Mouse (Mus musculus) ES-Bruce4 (cell line): ENCODE measurements at regions not wholly inside any gene's neighbourhood (a gene's known extent, or its start where the extent isn't known, plus 50 kb on each side); places are given as distances from the start of the nearest gene placed in this dataset.

Experiments used
- H3K27ac ChIP-seq: 2 replicates; pipeline ENCODE4 v1.5.1; 2012; ENCODE audit warnings: low read length, inconsistent platforms; ENCODE audit not compliant: insufficient read depth
- H3K27me3 ChIP-seq: 2 replicates; pipeline ENCODE4 v1.6.1; 2012; ENCODE audit warnings: mild to moderate bottlenecking, low read length, inconsistent platforms; ENCODE audit not compliant: control insufficient read depth, poor library complexity, insufficient read depth, severe bottlenecking
- H3K36me3 ChIP-seq: 2 replicates; pipeline ENCODE4 v1.6.1; 2012; ENCODE audit warnings: inconsistent platforms, mild to moderate bottlenecking, low read length, moderate library complexity; ENCODE audit not compliant: control insufficient read depth, poor library complexity, insufficient read depth, severe bottlenecking
- H3K4me1 ChIP-seq: one replicate; pipeline ENCODE4 v1.8.1; 2011; ENCODE audit warnings: low read length; ENCODE audit not compliant: control insufficient read depth, insufficient read depth
- H3K4me3 ChIP-seq: 2 replicates; pipeline ENCODE4 v1.5.1; 2011; ENCODE audit warnings: low read depth, mild to moderate bottlenecking, low read length
- H3K9ac ChIP-seq: 2 replicates; pipeline ENCODE4 v1.6.1; 2012; ENCODE audit warnings: low read depth, mild to moderate bottlenecking, inconsistent platforms; ENCODE audit not compliant: poor library complexity, severe bottlenecking
- H3K9me3 ChIP-seq: replicated peaks from 2 replicates; pipeline ENCODE4 v1.6.1; 2012; ENCODE audit warnings: mild to moderate bottlenecking, low read length, inconsistent platforms; ENCODE audit not compliant: control insufficient read depth, poor library complexity, insufficient read depth, severe bottlenecking
- CTCF ChIP-seq: IDR thresholded peaks from one replicate; pipeline ENCODE4 v1.8.1; 2011; ENCODE audit warnings: low read depth, low read length
- EP300 ChIP-seq: IDR thresholded peaks from 2 replicates; pipeline ENCODE4 v1.6.1; 2011; ENCODE audit warnings: low read depth, low read length; ENCODE audit not compliant: insufficient read depth
- POLR2A ChIP-seq: IDR thresholded peaks from one replicate; pipeline ENCODE4 v1.8.1; 2011; ENCODE audit warnings: low read length; ENCODE audit not compliant: insufficient read depth

GRCm38 (mm10) chr7:116701466-116702342 is 197.5 kb downstream of the Nucb2 start:
- Histone ChIP-seq H3K9ac (no peak overlapping the region), H3K36me3 (no peaks in the 10 kb centered on the region), H3K27ac (no peak overlapping the region), H3K4me3 (no peak overlapping the region), H3K4me1 (no peaks in the 10 kb centered on the region), H3K9me3 (no peaks in the 10 kb centered on the region), H3K27me3 (no peaks in the 10 kb centered on the region)
- TF ChIP-seq POLR2A (no peak), EP300 (no peak), CTCF (peak; percentile 89)

- H3K27me3 ChIP-seq, result no peaks in the 10 kb centered on the region
- no peak overlapping the region for H3K27ac ChIP-seq
- no peak overlapping the region for H3K4me3 ChIP-seq
- no peak overlapping the region for H3K9ac ChIP-seq
- no peaks in the 10 kb centered on the region for H3K4me1 ChIP-seq
- TF ChIP-seq EP300 (no peak), CTCF (no peak), POLR2A (no peak)
- H3K9me3 ChIP-seq, result no peaks in the 10 kb centered on the region
- H3K36me3 ChIP-seq, result no peaks in the 10 kb centered on the region
These were observed 198.4 kb downstream of the Nucb2 start for GRCm38 (mm10) chr7:116702596-116702995.

DNA sequence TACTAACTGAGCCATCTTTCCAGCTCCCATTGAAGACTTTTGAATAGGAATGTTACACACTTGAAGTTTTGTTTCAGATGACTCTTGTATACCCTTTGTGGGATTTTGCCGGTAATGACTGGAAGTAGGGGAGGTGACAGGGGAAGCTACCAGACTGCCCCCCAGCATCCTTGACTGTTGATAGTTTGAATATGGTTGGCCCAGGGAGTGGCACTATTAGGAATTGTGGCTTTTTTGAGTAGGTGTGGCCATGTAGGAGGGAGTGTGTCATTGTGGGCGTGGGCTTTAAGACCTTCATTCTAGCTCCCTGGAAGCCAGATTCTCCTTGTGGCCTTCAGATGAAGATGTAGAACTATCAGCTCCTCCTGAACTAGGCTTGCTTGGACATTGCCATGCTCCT is 207.4 kb downstream of the Nucb2 start:
- no peaks in the 10 kb centered on the region for H3K27me3 ChIP-seq
- no peaks in the 10 kb centered on the region for H3K4me1 ChIP-seq
- H3K27ac ChIP-seq, result no peak overlapping the region
- no peaks in the 10 kb centered on the region for H3K36me3 ChIP-seq
- no peak overlapping the region for H3K4me3 ChIP-seq
- H3K9me3 ChIP-seq, result no peaks in the 10 kb centered on the region
- H3K9ac ChIP-seq, result no peak overlapping the region
- TF ChIP-seq EP300 (no peak), CTCF (no peak), POLR2A (no peak)

- Histone ChIP-seq H3K9me3 (no peaks in the 10 kb centered on the region), H3K27ac (no peak overlapping the region), H3K27me3 (no peaks in the 10 kb centered on the region), H3K36me3 (no peaks in the 10 kb centered on the region), H3K9ac (no peak overlapping the region), H3K4me3 (no peak overlapping the region), H3K4me1 (no peaks in the 10 kb centered on the region)
- no peak for TF ChIP-seq EP300
These were observed 209.0 kb downstream of the Nucb2 start for GRCm38 (mm10) chr7:116713200-116713599.

DNA sequence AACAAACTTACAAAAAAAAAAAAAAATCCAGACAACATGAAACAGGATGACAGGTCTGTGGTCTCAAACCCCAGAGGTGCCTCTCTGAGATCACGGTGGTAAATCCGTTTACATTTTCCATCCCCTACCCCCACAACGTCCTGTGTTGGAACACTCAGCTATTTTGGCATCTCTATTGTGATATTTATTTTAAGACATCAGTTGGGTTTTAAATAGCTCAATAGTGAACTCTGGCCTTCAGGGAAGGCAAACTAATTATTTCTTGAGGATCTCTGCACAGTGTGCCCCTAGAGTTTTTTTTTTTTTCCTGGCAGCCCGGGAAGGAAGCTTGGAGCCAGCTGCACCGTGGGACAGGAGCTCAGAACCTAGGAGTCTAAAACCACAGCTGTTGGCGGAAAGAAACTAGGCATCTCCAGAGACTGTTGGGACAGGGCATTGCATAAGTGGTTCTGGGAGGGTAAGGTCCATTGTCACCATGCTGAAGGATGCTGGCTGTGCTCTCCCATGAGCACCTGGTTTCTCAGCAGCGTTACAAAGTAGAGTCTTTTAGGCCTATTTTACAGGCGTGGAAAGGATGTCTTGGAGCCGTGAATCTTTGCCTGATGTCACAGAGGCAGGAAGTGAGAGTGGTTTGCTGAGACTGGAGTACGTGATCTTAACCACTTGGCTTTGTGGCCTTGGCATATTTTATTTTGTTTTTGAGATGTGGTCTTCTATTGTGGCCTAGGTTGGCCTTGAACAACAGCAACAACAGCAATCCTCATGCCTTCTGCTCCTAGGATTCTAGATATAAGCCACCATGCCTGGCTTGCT is 211.3 kb downstream of the Nucb2 start:
- Histone ChIP-seq H3K27ac (no peak overlapping the region), H3K9me3 (0 out of 2 replicates have a peak, but pooled peaks cover 2% of the 10 kb centered on the region), H3K4me3 (no peak overlapping the region), H3K27me3 (no peaks in the 10 kb centered on the region), H3K4me1 (no peaks in the 10 kb centered on the region), H3K36me3 (no peaks in the 10 kb centered on the region), H3K9ac (no peak overlapping the region)
- TF ChIP-seq POLR2A (no peak), EP300 (no peak), CTCF (no peak)

DNA sequence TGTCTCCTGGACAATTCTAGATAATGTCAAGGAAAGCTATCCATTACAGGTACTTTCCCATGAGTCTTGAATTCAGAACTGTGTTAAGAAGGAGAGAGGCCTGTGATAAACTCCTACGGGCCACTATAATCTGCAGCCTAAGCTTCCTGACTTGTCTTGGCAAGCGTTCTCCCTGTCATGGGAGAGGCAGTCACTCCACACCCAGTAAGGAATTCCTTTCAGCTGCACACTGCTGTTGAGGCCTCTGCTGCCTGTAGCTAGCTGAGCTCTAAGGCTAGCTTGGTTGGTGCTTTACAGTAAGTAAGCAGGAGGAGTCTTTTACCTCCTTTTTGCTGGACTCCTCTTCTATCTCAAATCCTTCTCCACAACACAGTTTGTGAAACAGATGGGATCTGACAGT is 224.2 kb downstream of the Nucb2 start:
- H3K36me3 ChIP-seq, result no peaks in the 10 kb centered on the region
- H3K9me3 ChIP-seq, result no peaks in the 10 kb centered on the region; the same call in 1 of the 2 replicates
- H3K4me1 ChIP-seq, result no peaks in the 10 kb centered on the region
- TF ChIP-seq CTCF (no peak), EP300 (no peak), POLR2A (no peak)
- H3K4me3 ChIP-seq, result no peak overlapping the region
- H3K27me3 ChIP-seq, result no peaks in the 10 kb centered on the region
- H3K27ac ChIP-seq, result no peak overlapping the region
- no peak overlapping the region for H3K9ac ChIP-seq
